Mouse (Mus musculus): ENCODE measurements around the gene Tirap. TPM values are rescaled to one million over a fixed set of nuclear protein-coding genes. Genes with fewer than 3 reads are reported as not detected.

Gene Tirap
- polyA plus RNA-seq (2017; shearing (Covaris generic)): 4.2 TPM

DNA sequence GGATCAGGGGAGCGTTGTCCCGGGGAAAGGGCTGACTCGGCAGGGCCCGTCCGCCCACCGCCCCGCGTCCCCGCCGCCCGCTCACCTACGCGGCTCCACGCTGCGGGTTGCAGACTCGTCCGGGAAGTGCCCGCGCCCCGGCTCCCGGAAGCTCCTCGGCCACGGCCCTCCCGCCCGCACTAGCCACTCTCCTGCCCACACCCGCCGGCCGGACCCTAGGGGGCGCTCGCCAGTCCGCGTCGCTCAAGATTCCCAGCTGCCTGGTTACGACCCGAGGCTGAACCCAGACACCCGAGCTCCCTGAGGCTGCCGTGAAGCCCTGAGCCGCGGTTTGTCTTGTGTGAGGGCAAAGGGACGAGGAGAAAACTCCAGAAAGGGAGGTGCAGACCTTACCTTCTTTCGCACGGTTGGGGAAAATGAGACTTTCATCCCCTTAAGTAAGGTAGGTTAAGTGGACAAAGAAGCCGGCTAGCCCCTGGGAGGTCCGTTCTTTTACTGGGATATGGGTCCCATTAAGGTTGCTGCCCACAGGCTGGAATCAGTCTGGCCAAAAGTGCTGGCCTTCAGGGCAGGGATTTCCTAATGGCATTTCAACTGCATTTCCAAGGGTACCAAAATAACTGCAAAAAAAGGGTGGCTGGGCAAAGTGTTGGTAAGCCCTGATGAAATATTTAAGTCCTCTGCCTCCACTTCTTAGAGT lies at the start of gene Tirap, which contains the start of gene Srpr:
Tirap (minus strand) TSS at position 520 of the 700 bp plus-strand sequence.
Srpr (plus strand) TSS at position 404 of the 700 bp plus-strand sequence.

DNA sequence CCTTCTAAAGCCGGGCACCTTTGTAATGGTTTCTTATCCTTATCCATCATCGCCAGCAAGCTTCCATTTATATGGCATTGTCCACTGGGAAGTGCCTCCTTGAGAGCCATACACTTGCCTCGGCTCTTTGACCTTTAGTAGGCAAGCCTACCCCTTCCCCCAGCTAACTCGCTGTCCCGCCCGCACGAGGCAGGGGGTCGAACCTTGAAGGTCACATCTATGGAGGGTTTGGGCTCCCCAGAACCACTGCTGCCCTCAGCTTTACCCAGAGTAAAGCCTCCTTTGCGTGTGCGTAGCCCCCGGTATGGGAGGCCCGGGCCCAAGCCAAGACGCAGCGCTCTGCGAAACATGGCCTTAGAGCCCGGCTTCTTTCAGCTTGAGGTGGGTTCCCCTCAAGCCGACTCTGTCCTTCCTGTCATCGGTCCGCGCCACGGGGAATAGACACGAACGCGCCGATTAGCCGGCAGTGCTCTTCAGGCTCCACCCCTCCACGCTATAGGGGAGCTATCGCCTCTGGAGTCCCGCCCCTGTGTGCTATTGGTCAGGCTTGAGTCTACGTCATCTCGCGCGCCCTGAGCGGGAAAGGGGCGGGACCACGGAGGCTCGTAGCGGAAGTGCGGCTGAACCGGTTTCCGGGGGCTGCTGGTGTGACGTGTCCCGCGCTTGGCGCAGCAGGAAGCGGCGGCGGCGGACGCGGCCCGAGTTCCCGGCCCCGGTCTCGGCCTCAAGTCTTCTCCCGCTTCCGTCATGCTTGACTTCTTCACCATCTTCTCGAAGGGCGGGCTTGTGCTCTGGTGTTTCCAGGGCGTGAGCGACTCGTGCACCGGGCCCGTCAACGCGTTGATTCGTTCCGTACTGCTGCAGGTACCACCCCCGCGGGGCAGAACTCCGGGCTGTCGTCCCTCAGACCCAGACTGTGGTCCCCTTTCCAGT lies 10.7 kb upstream of the Tirap start, which contains the start of gene Foxred1:
Foxred1 (minus strand) TSS at position 514 of the 933 bp plus-strand sequence.

DNA sequence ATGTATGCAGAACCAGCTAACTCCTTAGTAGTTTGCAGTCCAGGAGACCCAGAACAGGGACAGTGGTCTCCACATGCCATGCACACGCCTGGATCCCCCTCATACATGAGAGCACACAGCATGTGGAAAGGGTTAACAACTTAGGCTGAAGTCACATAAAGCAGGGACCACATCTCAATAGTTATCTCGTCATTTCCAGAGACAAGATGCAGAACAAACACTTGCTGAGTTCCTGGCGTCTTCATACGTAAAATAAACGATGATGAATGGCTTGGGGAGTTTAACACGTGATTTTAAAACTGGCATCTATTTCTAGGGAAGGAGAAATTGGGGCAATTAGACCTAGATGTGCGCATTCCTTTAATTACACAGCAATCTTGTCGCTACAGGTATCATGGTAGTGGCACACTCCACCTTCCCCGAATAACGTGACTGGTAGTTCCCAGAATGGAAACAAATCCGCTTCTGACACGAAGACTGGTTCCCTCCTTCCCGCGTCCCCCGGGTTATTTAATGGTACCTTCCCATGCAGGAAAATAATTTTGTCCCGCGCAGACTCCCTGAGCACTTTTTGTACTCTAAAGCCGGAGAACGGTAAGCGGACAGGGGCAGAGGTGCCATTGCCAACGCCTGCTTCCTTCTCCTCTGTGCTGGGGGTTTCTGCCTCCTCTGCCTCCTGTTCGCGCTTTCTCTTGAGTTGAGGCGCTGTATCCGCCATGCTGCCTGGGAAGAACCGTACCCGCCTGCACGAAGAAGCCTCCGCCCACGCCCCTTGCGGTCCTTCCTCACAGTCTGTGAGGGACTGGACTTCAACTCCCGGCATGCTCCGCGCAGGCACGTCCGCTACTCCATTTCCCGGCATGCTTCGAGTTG lies 24.6 kb downstream of the Tirap start, which contains the start of gene Dcps:
Dcps (minus strand) TSS at position 811 of the 873 bp plus-strand sequence.

Other genes with a start within 250 kb of the Tirap start
- 24.3 TPM for gene St3gal4, start 81.0 kb downstream of the Tirap start, polyA plus RNA-seq (2017; shearing (Covaris generic))
- 46.7 TPM for gene Dcps, start 24.2 kb downstream of the Tirap start, polyA plus RNA-seq (2017; shearing (Covaris generic))
- gene Srpr, start 116 bp downstream of the Tirap start, polyA plus RNA-seq (2017; shearing (Covaris generic)): 134 TPM
- gene Foxred1, start 10.8 kb upstream of the Tirap start, polyA plus RNA-seq (2017; shearing (Covaris generic)): 42.0 TPM
- gene Fam118b, start 67.5 kb upstream of the Tirap start, polyA plus RNA-seq (2017; shearing (Covaris generic)): 19.1 TPM
- gene Rpusd4, start 67.6 kb upstream of the Tirap start, polyA plus RNA-seq (2017; shearing (Covaris generic)): 50.2 TPM
- 11.9 TPM for gene Cdon, start 220.8 kb upstream of the Tirap start, polyA plus RNA-seq (2017; shearing (Covaris generic))